Mouse (Mus musculus): ENCODE results near the gene Hipk2. TPM values are rescaled to one million over a fixed set of nuclear protein-coding genes. Genes with fewer than 3 reads are reported as not detected.

Hipk2 gene
- total and polyA plus RNA-seq, 2 experiments from 2014 or later, result 24.9 to 60.3 TPM

GRCm38 (mm10) chr6:38906005-38906404, 30.0 kb upstream of the Hipk2 start:
- Histone ChIP-seq H3K4me3 (ENCODE audit: low read length) (no peak overlapping the region), H3K9ac (replicated peaks; ENCODE audit: low read length) (no peak overlapping the region), H3K4me1 (ENCODE audit: insufficient read depth, low read length) (no peaks in the 10 kb centered on the region), H3K4me2 (ENCODE audit: low read depth, low read length) (no peak overlapping the region), H3K27me3 (ENCODE audit: insufficient read depth, low read length) (no peaks in the 10 kb centered on the region), H3K27ac (no peak overlapping the region), H3K36me3 (ENCODE audit: insufficient read depth, low read length) (no peaks in the 10 kb centered on the region), H3K9me3 (ENCODE audit: low read length) (no peaks in the 10 kb centered on the region)
- no peak for TF ChIP-seq CTCF (IDR thresholded peaks at IDR 0.05; ENCODE audit: low read depth)
- ATAC-seq (0 out of 2 replicates have a peak, but pooled peaks have one; percentile 40), DNase-seq (ENCODE audit: low spot score) (no peak)
- 50% methylated on average over 6 of the region's 6 CpGs for WGBS

DNA sequence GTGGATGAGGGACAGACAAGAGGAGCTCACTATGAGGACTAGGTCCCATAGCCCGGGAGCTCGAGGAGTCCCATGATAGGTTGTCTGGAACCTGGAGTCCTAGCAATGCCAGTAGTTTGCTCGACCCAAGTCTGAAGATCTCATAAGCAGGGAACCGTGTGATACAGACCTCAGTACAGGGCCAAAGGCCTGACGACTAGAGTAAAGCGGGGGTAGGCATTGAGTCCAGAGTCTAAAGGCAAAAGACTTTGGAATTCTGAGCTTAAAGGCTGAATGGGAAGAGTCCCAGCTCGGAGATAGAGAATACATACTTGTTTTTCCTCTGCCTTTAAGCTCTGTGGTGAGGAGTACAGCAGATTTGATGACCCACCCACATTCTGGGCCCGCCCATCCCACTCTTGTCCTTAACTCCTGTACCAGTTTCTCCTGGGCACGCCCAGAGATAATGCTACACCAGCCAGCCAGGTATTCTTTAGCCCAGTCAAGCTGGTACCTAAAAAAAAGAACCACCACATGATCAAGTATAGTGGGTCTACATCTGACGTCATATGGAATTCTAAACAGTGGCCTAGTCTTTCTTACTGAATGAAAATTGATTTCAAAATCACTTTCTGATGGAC, 27.0 kb upstream of the Hipk2 start:
- H3K9me3 ChIP-seq (ENCODE audit: low read length), result no peaks in the 10 kb centered on the region
- ATAC-seq (no peak), DNase-seq (ENCODE audit: low spot score) (no peak)
- H3K4me3 ChIP-seq (ENCODE audit: low read length), result no peak overlapping the region
- no peak overlapping the region for H3K9ac ChIP-seq (replicated peaks; ENCODE audit: low read length)
- no peaks in the 10 kb centered on the region for H3K36me3 ChIP-seq (ENCODE audit: insufficient read depth, low read length)
- WGBS, result 91% methylated on average over 10 of the region's 10 CpGs
- TF ChIP-seq CTCF (IDR thresholded peaks at IDR 0.05; ENCODE audit: low read depth), result no peak
- no peak overlapping the region for H3K4me2 ChIP-seq (ENCODE audit: low read depth, low read length)
- H3K27ac ChIP-seq, result no peak overlapping the region
- no peaks in the 10 kb centered on the region for H3K4me1 ChIP-seq (ENCODE audit: insufficient read depth, low read length)
- no peaks in the 10 kb centered on the region for H3K27me3 ChIP-seq (ENCODE audit: insufficient read depth, low read length)

GRCm38 (mm10) chr6:38901636-38902035, 25.7 kb upstream of the Hipk2 start:
- Histone ChIP-seq H3K27me3 (ENCODE audit: insufficient read depth, low read length) (no peaks in the 10 kb centered on the region), H3K9ac (replicated peaks; ENCODE audit: low read length) (no peak overlapping the region), H3K4me3 (ENCODE audit: low read length) (no peak overlapping the region), H3K4me2 (ENCODE audit: low read depth, low read length) (no peak overlapping the region), H3K27ac (no peak overlapping the region), H3K4me1 (ENCODE audit: insufficient read depth, low read length) (no peaks in the 10 kb centered on the region), H3K36me3 (ENCODE audit: insufficient read depth, low read length) (no peaks in the 10 kb centered on the region), H3K9me3 (ENCODE audit: low read length) (no peaks in the 10 kb centered on the region)
- WGBS, result 84% methylated on average over 3 of the region's 3 CpGs
- ATAC-seq, result no peak
- no peak for DNase-seq (ENCODE audit: low spot score)
- TF ChIP-seq CTCF (IDR thresholded peaks at IDR 0.05; ENCODE audit: low read depth), result no peak

- H3K27me3 ChIP-seq (ENCODE audit: insufficient read depth, low read length), result no peaks in the 10 kb centered on the region
- WGBS, result 90% methylated on average over 4 of the region's 4 CpGs
- no peaks in the 10 kb centered on the region for H3K4me1 ChIP-seq (ENCODE audit: insufficient read depth, low read length)
- H3K9me3 ChIP-seq (ENCODE audit: low read length), result no peaks in the 10 kb centered on the region
- DNase-seq (ENCODE audit: low spot score), result no peak
- no peak overlapping the region for H3K4me2 ChIP-seq (ENCODE audit: low read depth, low read length)
- no peak overlapping the region for H3K4me3 ChIP-seq (ENCODE audit: low read length)
- TF ChIP-seq CTCF (IDR thresholded peaks at IDR 0.05; ENCODE audit: low read depth), result no peak
- no peaks in the 10 kb centered on the region for H3K36me3 ChIP-seq (ENCODE audit: insufficient read depth, low read length)
- ATAC-seq, result no peak
- H3K9ac ChIP-seq (replicated peaks; ENCODE audit: low read length), result no peak overlapping the region
- H3K27ac ChIP-seq, result no peak overlapping the region
Observed at GRCm38 (mm10) chr6:38901152-38901551, 25.2 kb upstream of the Hipk2 start.

DNA sequence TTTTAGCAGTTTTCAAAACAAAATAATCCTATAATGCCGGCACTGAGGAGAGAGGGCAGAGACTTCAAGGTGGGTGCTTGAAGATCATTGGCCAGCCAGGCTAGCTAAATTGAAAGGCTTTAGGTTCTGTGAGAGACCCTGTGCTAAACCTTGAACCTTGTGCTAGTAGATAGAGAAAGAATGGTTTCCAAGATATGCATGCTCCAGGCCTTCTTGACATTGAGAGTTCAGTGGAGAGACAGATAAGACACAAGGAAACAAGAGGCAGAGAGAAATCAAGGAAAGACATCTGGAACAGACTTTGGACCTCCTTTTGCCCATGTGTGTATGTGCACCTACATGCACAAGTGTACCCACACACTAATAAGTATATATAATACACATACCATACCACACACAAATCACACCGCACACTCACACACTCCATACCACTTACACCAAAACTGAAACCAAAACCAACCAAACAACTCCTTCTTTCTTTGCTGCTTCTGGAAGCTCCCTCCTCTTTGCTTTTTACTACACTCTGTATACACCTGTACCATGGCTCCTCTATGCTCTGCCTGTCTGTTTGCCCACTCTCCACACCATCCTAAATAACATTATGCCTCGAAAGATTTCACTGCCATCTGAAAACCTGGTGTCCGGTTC, 24.6 kb upstream of the Hipk2 start:
- ATAC-seq (no peak), DNase-seq (ENCODE audit: low spot score) (no peak)
- no peak for TF ChIP-seq CTCF (IDR thresholded peaks at IDR 0.05; ENCODE audit: low read depth)
- no peak overlapping the region for H3K9ac ChIP-seq (replicated peaks; ENCODE audit: low read length)
- H3K36me3 ChIP-seq (ENCODE audit: insufficient read depth, low read length), result no peaks in the 10 kb centered on the region
- no peaks in the 10 kb centered on the region for H3K9me3 ChIP-seq (ENCODE audit: low read length)
- no peak overlapping the region for H3K27ac ChIP-seq
- H3K4me3 ChIP-seq (ENCODE audit: low read length), result no peak overlapping the region
- H3K4me1 ChIP-seq (ENCODE audit: insufficient read depth, low read length), result no peaks in the 10 kb centered on the region
- WGBS, result 97% methylated on average over 4 of the region's 4 CpGs
- H3K4me2 ChIP-seq (ENCODE audit: low read depth, low read length), result no peak overlapping the region
- no peaks in the 10 kb centered on the region for H3K27me3 ChIP-seq (ENCODE audit: insufficient read depth, low read length)

DNA sequence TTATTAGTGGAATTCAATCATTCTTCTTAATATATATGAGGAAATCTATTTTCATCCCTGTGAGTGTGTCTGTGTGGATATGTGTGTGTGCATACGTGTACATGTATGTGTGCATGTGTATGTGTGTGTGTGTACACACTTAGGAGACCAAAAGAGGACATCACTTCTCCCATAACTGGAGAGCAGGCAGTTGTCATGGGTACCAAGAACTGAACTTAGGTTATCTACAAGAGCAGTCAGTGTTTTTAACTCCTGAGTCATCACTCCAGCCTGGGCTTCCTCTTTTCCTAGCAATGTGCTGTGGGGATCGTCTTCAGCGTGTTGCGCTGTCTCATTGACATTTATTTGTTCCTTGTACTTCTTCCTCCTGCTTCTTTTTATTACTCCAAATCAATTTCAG, 24.1 kb upstream of the Hipk2 start:
- Histone ChIP-seq H3K27ac (no peak overlapping the region), H3K36me3 (ENCODE audit: insufficient read depth, low read length) (no peaks in the 10 kb centered on the region), H3K4me1 (ENCODE audit: insufficient read depth, low read length) (no peaks in the 10 kb centered on the region), H3K9me3 (ENCODE audit: low read length) (no peaks in the 10 kb centered on the region), H3K9ac (replicated peaks; ENCODE audit: low read length) (no peak overlapping the region), H3K27me3 (ENCODE audit: insufficient read depth, low read length) (no peaks in the 10 kb centered on the region), H3K4me2 (ENCODE audit: low read depth, low read length) (no peak overlapping the region), H3K4me3 (ENCODE audit: low read length) (no peak overlapping the region)
- 92% methylated on average over 4 of the region's 4 CpGs for WGBS
- ATAC-seq (no peak), DNase-seq (ENCODE audit: low spot score) (no peak)
- TF ChIP-seq CTCF (IDR thresholded peaks at IDR 0.05; ENCODE audit: low read depth), result no peak

DNA sequence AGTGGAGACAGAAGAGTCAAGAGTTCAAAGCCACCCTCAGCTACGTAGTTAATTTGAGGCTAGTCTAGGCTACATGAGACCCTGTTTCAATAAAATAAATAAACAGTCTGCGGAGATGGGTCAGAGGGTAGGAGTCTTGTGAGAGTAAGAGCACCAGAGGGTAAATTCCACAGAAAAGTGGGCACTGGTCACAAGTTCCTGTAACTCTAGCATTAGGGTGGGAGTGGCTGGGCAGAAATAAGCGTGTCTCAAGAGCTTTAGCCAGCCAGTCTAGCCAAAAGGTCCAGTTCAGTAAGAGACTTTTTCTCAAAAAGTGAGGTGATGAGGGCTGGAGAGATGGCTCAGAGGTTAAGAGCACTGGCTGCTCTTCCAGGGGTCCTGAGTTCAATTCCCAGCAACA, 17.6 kb upstream of the Hipk2 start:
- Histone ChIP-seq H3K36me3 (ENCODE audit: insufficient read depth, low read length) (no peaks in the 10 kb centered on the region), H3K4me2 (ENCODE audit: low read depth, low read length) (no peak overlapping the region), H3K27ac (no peak overlapping the region), H3K9me3 (ENCODE audit: low read length) (no peaks in the 10 kb centered on the region), H3K4me3 (ENCODE audit: low read length) (no peak overlapping the region), H3K4me1 (ENCODE audit: insufficient read depth, low read length) (no peaks in the 10 kb centered on the region), H3K9ac (replicated peaks; ENCODE audit: low read length) (no peak overlapping the region), H3K27me3 (ENCODE audit: insufficient read depth, low read length) (no peaks in the 10 kb centered on the region)
- TF ChIP-seq CTCF (IDR thresholded peaks at IDR 0.05; ENCODE audit: low read depth), result no peak
- 87% methylated on average over 3 of the region's 3 CpGs for WGBS
- ATAC-seq (no peak), DNase-seq (ENCODE audit: low spot score) (no peak)
